Mouse (Mus musculus): ENCODE data around the gene Fbxl2. TPM values are rescaled to one million over a fixed set of nuclear protein-coding genes. Genes with fewer than 3 reads are reported as not detected.

The Fbxl2 gene
- total RNA-seq, 2 experiments from 2014 or later: 1.5 to 2.3 TPM

DNA sequence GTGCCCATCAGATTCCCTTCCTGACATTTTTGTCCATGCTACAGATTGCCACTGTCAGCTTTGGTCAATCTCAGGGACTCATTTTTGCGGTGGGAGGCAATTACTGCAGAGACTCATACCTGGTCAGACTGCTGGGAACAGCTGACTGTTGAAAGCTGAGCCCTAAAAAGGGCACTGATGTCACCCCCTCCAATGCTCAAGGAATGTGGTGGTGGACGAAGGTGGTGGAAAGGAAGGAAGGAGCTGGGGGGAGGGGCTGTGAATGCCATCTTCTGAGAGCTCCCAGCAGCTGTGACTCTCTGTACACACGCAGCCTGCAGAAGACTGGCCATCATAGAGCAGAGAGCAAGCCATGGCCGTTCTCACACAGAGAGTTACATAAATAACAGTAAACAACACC lies 23.9 kb downstream of the Fbxl2 start:
- DNase-seq: no peak
- intact Hi-C loops (cut with DNase I): no loop called here

GRCm38 (mm10) chr9:114019012-114019762 lies 26.8 kb downstream of the Fbxl2 start:
- intact Hi-C loops (cut with DNase I): no loop called here
- DNase-seq: no peak

GRCm38 (mm10) chr9:114016402-114016801 lies 29.6 kb downstream of the Fbxl2 start:
- DNase-seq: no peak
- intact Hi-C loops (cut with DNase I): no loop called here

GRCm38 (mm10) chr9:114015724-114016123 lies 30.3 kb downstream of the Fbxl2 start:
- DNase-seq: no peak

DNA sequence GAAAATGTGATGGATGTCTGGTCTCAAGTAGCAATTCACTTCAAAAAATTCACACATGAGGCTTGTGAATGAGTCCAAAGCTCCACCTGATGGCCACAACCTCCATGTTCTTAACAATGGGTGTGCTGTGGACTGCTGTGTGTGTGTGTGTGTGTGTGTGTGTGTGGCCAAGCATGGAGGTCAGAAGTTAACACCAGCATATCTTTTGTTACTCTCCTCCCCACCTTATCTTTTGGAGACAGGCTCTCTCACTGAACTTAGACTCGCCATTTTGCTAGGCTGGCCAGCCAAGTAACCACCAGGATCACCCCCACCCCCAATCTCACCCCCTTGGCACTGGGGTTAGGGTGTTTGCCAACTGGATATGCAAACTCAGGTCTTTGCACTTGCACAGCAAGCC lies 32.0 kb downstream of the Fbxl2 start:
- no peak for DNase-seq
- intact Hi-C loops (cut with DNase I): no loop called here

More at GRCm38 (mm10) chr9:114015724-114016123, 30.3 kb downstream of the Fbxl2 start:
- intact Hi-C loops (cut with DNase I): no loop called here

DNA sequence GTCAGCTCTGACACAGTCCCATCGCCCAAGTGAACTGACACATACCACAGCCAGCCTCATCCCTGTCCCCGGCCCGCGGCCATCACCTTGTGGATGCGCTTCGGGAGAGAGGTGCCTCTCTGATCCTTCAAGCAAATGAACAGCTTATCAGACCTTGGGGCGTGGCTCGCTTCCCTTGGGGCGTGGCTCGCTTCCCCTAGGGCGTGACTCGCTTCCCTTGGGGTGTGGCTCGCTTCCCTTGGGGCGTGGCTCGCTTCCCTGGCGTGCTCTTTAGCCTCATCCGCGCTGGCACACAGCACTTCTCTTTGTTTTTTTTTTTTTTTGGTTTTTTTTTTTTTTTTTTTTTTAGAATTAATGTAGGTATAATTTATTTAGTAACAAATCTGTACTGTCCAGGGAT lies 34.8 kb downstream of the Fbxl2 start:
- no peak for DNase-seq
- intact Hi-C loops (cut with DNase I): no loop called here

DNA sequence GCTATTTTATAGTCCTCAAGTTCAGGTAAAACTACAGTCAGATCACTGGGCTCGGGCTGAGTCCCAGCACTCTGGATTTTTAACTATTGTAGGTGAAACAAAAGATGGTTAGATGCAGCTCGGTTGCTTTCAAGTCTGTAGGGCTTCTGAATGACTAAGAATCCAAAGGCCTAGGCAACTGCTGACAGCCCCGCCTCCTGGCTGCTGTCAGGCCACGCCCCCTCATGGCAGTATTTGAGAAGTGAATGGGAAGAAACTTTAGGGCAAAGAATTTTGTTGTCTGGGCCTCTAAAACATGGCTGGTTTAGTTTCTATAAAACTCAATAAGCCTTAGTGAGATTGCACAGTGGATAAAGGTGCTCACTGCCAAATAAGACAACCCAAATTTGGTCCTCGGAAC lies 36.5 kb downstream of the Fbxl2 start:
- intact Hi-C loops (cut with DNase I): no loop called here
- DNase-seq: no peak

- DNase-seq: no peak
- intact Hi-C loops (cut with DNase I): no loop called here
These were observed 38.1 kb downstream of the Fbxl2 start for GRCm38 (mm10) chr9:114007850-114008350.

GRCm38 (mm10) chr9:114006801-114007200 lies 39.2 kb downstream of the Fbxl2 start:
- DNase-seq: no peak
- intact Hi-C loops (cut with DNase I): no loop called here

- DNase-seq: no peak
- intact Hi-C loops (cut with DNase I): no loop called here
These were observed 47.7 kb downstream of the Fbxl2 start for GRCm38 (mm10) chr9:113998311-113998710.

GRCm38 (mm10) chr9:113992810-113993209 lies 53.2 kb downstream of the Fbxl2 start:
- DNase-seq: no peak
- intact Hi-C loops (cut with DNase I): loop anchor here (5.0 kb wide), 1 partner anchor 49 kb away; no protein-coding TSS in a partner anchor

DNA sequence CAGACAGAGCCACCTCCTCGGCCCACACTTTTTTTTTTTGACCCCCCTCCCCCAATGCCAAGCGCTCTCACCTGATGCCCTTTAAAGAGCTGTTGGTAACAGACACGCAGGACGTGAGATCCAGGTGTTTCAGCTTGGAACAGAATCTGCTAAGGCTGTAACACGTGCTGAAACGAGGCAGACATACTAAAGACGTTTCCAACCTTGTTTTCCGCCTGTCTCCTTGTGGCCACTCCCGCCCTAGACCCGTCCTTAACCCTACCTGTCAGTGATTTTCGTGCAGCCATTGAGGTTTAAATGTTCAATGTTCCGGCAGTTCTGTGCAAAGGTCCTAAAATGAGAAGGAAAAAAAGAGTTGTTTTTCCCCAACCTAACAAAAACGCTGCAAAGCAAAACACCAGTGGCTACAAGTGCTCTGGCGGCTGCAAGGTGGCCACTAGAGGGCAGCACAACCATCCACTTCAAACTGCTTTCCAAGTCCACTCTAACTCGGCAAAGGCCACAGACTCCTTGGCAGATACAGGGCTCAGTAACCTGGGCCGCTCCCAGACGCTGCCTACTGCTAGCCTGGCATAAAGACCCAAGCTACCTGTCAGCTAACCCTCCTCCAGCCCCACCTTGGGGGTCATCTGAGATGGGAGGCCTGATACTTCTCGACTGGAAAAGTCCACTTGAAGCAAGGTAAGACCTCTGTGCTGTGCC lies 55.3 kb downstream of the Fbxl2 start:
- peak; percentile 88 to 91 for DNase-seq
- intact Hi-C loops (cut with DNase I): loop anchor here (1.0 to 5.0 kb wide), 2 partner anchors 52 to 126 kb away; no protein-coding TSS in a partner anchor

GRCm38 (mm10) chr9:113984946-113985620 lies 60.9 kb downstream of the Fbxl2 start:
- DNase-seq: no peak
- intact Hi-C loops (cut with DNase I): loop anchor here (5.0 to 10.0 kb wide), 2 partner anchors 243 to 400 kb away; partner anchors contain the start of gene Clasp2

GRCm38 (mm10) chr9:113982883-113983670 lies 62.9 kb downstream of the Fbxl2 start:
- DNase-seq: no peak
- intact Hi-C loops (cut with DNase I): loop anchor here (5.0 to 10.0 kb wide), 2 partner anchors 241 to 402 kb away; partner anchors contain the start of gene Clasp2

GRCm38 (mm10) chr9:113982451-113982850 lies 63.5 kb downstream of the Fbxl2 start:
- no peak for DNase-seq
- intact Hi-C loops (cut with DNase I): loop anchor here (5.0 to 10.0 kb wide), 2 partner anchors 240 to 402 kb away; partner anchors contain the start of gene Clasp2

DNA sequence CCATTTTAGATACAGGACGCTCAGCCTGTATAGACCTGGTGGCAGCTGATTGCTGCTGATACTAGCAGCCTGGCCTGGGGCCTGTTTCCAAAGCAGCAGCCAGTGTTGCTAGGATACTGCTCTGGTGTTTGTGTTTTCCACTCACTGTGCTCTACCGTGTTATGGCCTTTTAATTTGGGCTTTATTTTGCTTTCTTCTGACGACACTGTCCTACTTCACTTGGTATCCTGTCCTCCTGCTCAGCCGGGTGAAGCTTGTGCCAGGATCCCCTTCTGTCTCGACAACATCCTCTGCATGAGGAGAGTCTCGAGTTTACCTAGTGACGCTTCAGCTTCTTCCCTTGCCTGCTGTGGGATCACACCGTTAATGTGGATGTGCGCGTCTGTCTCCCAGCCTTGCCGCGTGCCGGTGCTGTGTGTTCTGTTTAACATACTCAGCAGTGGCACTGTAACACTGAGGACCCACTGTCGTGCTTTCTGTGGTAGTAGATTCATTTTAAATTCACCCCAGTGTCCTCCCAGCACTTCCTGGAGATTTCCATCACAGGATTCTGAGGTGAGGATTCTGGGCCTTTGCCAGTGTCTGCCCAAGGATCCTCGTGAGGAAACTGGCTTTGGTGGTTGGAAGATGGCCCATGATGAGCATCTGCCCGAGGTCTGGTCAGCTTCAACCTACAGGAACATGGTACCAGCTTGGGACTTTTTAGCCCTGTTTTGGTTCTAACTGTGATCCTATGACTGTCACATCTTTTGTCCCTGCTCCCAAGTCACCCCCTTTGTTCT lies 64.7 kb downstream of the Fbxl2 start:
- intact Hi-C loops (cut with DNase I): loop anchor here (5.0 to 10.0 kb wide), 2 partner anchors 239 to 404 kb away; partner anchors contain the start of gene Clasp2
- peak; percentile 64 to 69 for DNase-seq

GRCm38 (mm10) chr9:113979356-113979755 lies 66.6 kb downstream of the Fbxl2 start:
- intact Hi-C loops (cut with DNase I): no loop called here
- peak; percentile 20 to 25 for DNase-seq

DNA sequence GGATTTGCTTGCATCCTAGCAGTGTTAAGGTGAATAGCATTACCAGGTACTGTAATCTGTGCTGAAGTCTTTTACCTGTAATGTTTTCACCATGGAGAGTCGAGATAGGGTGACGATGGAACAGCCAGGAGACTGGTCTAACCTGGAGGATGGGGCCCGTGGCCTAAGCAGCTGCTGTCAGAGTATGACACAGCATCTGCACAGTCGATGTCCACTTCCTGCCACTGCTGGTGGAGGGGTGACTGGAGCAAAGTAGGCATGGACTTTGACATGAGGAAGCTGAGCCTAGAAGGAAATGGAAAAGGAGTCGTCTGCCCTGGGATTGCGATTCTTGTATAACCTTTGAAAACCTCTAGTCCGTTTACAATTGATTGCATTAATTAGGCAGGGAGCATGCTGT lies 67.3 kb downstream of the Fbxl2 start:
- DNase-seq: no peak
- intact Hi-C loops (cut with DNase I): no loop called here

DNA sequence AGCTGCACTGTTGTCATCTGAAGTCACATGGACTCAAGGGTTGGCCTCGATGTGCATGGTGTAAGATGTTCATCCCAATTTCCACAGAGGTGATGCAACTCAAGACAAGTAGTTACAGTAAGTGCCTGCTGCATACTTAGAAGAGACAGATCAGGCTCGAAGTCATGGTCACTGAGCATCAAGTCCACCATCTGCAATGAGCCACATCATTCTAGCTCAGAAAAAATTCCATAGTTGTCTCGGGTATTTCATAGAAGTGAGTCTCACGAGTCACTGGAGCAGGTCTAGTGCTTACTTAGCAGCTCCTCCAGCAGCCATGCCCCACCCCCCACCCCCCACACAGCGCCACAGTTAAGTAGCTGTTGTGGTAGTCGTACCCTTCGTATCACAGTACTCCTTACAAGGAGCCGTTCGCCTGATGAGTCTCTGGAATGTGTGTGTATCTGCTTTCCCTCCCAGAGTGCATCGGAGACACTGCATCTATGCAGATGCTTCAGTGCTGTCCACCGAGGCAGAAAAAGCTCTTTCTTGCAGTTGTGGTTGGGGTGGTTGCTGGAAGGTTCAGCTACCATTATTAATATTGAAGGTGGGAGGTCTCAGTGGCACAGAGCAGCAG lies 68.7 kb downstream of the Fbxl2 start:
- DNase-seq: no peak
- intact Hi-C loops (cut with DNase I): no loop called here

Measured in heart, postnatal 10 days (tissue).